Mouse (Mus musculus) limb, embryonic 11.5 days (tissue): ENCODE measurements around the gene 4930579G24Rik. TPM values are rescaled to one million over a fixed set of nuclear protein-coding genes. Genes with fewer than 3 reads are reported as not detected.
A peak's percentile ranks its signal among the peaks of the same experiment; 100 is the strongest.

Experiments
- ATAC-seq: fragments of 200-750 bp; cut with Nextera tagmentation; 2 replicates; pipeline ENCODE4 v1.8.0; 2017; ENCODE audit warnings: low read depth; ENCODE audit not compliant: insufficient number of reproducible peaks, low FRiP score, low TSS enrichment
- DNase-seq: peaks from one replicate; pipeline ENCODE4 v3.0.0-alpha.2; 2015; ENCODE audit warnings: low spot score
- H3K27ac ChIP-seq: fragments of 300-500 bp; sonication (generic); replicated peaks from 2 replicates; pipeline ENCODE4 v1.5.1; 2014; ENCODE audit warnings: low read depth, mild to moderate bottlenecking, low read length
- H3K27me3 ChIP-seq: fragments of 300-500 bp; sonication (generic); 2 replicates; pipeline ENCODE4 v1.6.1; 2014; ENCODE audit warnings: mild to moderate bottlenecking, low read length, mixed read lengths; ENCODE audit not compliant: control insufficient read depth, insufficient read depth
- H3K36me3 ChIP-seq: fragments of 300-500 bp; sonication (generic); 2 replicates; pipeline ENCODE4 v1.6.1; 2014; ENCODE audit warnings: mild to moderate bottlenecking, low read length, moderate library complexity, mixed read lengths; ENCODE audit not compliant: control insufficient read depth, insufficient read depth
- H3K4me1 ChIP-seq: fragments of 300-500 bp; sonication (generic); 2 replicates; pipeline ENCODE4 v1.6.1; 2014; ENCODE audit warnings: low read length, mixed read lengths; ENCODE audit not compliant: control insufficient read depth, insufficient read depth
- H3K4me2 ChIP-seq: fragments of 300-500 bp; sonication (generic); 2 replicates; pipeline ENCODE4 v1.6.1; 2014; ENCODE audit warnings: low read depth, mild to moderate bottlenecking, moderate library complexity; ENCODE audit not compliant: severe bottlenecking
- H3K4me3 ChIP-seq: fragments of 300-500 bp; sonication (generic); 2 replicates; pipeline ENCODE4 v1.5.1; 2014; ENCODE audit warnings: low read depth, low read length
- H3K9ac ChIP-seq: fragments of 300-500 bp; sonication (generic); 2 replicates; pipeline ENCODE4 v1.6.1; 2014; ENCODE audit warnings: mild to moderate bottlenecking, low read length
- H3K9me3 ChIP-seq: fragments of 300-500 bp; sonication (generic); 2 replicates; pipeline ENCODE4 v1.6.1; 2016; ENCODE audit warnings: low read length; ENCODE audit not compliant: control insufficient read depth
- WGBS: fragments of 180-500 bp; shearing (Covaris S2); extraction: QIAGEN DNeasy Blood & Tissue Kit; methylation state at CpG from one replicate; pipeline ENCODE4 v1.1.7; 2014; 5-methylcytosine and 5-hydroxymethylcytosine counted together
- polyA plus RNA-seq: library from polyadenylated mRNA; unstranded; fragments of >200 nt; fragmentation: Nextera tagmentation; extraction: Ambion mirVana; gene quantifications from 2 replicates; pipeline ENCODE4 v1.2.1, GENCODE M21; 2014

4930579G24Rik gene
- polyA plus RNA-seq: 36.9 and 38.9 TPM in 2 replicates

DNA sequence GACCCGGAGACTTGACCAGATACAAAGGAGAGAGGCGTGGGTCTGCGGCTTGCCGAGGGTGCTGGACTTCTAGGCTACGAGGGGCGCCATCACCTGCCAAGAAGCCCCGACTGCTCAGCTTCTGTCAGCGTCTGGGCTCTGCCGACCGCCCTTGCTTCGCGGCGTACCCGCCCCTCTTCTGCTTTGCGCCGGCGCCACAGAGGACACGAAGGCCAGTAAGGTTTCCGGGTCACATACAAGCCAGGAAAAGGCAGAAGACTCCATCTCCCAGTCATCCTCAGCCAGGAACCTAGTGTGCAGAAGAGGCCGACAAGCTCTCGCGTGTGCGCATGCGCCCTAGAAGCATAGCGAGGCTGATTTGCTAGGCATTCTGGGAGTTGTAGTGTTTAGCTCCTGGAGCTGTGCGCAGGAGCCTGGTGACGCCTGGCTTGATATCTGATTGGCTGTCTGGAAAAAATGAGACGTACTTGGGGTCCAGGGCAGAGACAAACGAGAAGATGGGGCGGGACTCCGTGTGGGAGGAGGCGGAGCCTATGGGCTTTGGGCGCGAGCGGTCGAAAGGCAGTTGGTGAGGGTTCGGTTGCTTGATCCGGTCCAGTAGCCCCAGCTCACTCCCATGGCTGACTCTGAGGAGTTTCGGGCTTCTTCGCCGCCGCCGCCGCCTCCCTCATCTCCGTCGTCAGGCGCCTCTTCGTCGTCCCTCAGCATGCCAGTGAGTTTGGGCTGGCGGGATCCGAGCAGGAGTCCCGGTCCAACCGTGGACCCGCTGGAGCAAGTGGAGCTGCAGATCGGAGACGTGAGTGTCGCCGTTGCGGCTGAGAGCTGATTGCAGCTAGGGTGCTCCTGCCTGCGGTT, at the start of gene 4930579G24Rik:
TSS of gene 4930579G24Rik (plus strand) at position 519 of the 855 bp plus-strand sequence.
- DNase-seq (peak; percentile 94), ATAC-seq (peak; percentile 99)
- no peaks in the 10 kb centered on the region for H3K9me3 ChIP-seq
- H3K4me2 ChIP-seq: peak within 1 kb of the TSS; percentile 77
- WGBS: under 1% methylated on average over 60 of the region's 60 CpGs
- peak within 1 kb of the TSS; percentile 16; the same call in 1 of the 2 replicates for H3K27ac ChIP-seq
- peak within 1 kb of the TSS; percentile 67 for H3K4me3 ChIP-seq
- H3K9ac ChIP-seq: peak within 1 kb of the TSS; percentile 73
- no peaks in the 10 kb centered on the region for H3K27me3 ChIP-seq
- peaks cover 14% of the 10 kb centered on the region; the same call in 1 of the 2 replicates for H3K36me3 ChIP-seq
- H3K4me1 ChIP-seq: no peaks in the 10 kb centered on the region

DNA sequence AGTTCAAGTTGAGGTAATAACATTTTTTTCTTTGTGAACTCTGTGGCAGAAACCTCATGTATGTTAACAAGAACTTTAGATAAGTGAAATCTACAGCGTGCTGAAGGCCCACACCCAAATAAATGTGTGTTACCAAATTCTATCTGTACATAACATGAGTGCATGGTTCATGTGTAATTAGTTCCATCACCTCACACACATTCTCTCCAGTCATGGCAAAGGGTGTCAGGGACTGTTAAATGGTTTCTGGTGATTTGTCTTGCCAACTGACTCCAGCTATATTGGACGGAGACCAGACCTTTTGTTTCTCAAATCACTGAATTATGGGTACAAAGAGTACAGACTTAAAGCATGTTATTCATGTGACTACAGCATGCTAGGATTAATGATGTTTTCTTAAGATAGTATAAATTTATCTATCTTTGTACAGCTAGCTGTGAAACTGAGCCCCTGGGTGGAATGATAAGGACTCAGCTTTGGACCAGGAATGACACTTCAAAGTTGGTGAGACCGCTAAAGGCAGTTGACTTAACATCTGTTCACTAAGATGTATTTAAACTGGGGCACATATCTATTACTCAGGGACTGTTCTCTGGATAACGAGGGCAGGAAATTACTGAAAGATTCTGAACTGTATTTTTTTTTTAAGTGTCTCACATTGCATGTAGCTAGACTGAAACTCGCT, 48.8 kb upstream of the 4930579G24Rik start:
- no peak for DNase-seq

DNA sequence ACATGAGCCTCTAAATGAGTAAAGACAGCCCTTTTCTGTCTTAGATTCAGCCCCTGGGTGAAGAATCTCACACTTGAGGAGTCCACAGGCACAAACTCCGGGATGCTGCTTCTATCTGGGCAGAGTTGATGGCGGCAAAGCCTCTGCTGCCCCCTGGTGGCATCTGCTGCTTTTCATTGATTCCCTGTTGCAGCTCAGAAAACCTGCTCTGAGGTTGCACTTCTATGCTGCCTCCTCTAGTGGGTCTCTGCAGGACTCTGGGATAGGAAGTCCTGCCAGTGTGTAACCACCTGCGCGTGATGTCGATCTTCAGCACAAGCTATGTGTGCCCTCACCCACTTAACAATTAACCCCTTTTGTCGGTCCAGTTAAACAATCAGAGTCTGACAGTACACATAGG, 42.1 kb upstream of the 4930579G24Rik start:
- Histone ChIP-seq H3K27me3 (no peaks in the 10 kb centered on the region), H3K36me3 (no peaks in the 10 kb centered on the region), H3K9ac (no peak overlapping the region), H3K4me1 (no peaks in the 10 kb centered on the region), H3K27ac (no peak overlapping the region), H3K4me2 (no peak overlapping the region), H3K9me3 (no peaks in the 10 kb centered on the region), H3K4me3 (no peak overlapping the region)
- 8% methylated on average over 6 of the region's 6 CpGs for whole genome bisulfite sequencing
- DNase-seq (peak; percentile 96), ATAC-seq (peak; percentile 74)

More for the DNA sequence above, 48.8 kb upstream of the 4930579G24Rik start:
- Histone ChIP-seq H3K9me3 (no peaks in the 10 kb centered on the region), H3K4me1 (0 out of 2 replicates have a peak, but pooled peaks cover 3% of the 10 kb centered on the region), H3K4me2 (no peak overlapping the region), H3K27me3 (no peaks in the 10 kb centered on the region), H3K4me3 (no peak overlapping the region), H3K36me3 (no peaks in the 10 kb centered on the region), H3K9ac (no peak overlapping the region), H3K27ac (no peak overlapping the region)
- 77% methylated on average over 5 of the region's 5 CpGs for WGBS
- no peak for ATAC-seq

DNA sequence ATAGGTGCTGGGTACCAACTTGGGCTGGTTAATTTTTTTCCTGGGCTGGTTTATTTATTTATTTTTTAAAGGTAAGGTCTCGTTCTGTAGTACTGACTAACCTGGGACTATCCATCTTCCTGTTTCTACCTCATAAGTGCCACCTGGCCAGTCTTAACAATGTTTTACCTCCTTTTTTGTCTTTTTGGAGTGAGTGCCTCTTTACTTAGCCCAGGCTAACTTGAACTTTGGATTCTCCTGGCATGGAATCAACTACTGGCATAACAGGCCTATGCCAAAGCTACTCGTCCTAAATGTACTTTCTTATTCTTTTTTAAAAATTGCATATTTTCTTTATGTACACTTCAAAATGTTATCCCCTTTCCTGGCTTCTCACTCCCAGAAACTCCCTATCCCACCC, 39.2 kb upstream of the 4930579G24Rik start:
- no peaks in the 10 kb centered on the region for H3K9me3 ChIP-seq

DNA sequence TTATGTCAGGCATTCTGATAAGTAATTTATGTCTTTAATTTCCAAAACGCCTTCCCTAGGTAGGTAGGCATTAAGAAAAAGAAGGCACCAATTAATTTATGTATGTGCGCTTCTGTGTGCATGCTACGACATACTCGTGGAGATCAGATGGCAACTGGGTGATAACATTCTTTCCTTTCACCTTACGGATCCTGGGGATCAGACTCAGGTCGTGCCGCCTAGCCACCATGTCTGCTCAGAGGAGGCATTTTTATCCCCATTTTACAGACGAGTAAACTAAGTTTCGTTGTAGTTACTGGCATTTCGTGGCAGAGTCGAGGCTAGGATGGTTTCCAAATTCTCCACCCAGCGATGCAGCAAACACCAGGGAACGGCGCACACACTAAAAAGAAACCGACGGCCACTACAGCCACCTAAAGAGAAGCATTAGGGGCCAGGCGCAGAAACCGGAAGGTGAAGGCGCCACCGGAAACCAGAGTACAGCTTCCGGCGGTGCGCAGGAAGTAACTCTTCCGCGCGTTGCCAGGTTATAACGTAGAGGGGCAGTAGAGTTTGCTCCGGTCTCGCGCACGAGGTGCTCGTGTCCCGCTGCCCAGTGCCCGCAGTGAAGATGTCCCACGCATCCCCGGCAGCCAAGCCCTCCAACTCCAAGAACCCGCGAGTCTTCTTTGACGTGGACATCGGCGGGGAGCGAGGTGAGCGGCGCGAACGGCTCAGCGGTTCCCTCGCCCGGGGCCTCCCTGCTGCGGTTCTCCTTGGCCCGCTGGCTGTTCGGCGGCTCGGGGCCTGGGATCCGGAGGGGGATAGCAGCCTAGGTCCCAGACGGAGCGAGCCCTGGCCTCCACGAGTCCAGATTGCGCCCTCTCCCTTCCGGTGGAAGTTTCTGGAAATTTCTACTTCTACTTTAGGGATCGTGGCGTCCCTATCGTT, 37.8 kb upstream of the 4930579G24Rik start, which contains the start of gene Ppid:
TSS of gene Ppid (plus strand) at position 480 of the 930 bp plus-strand sequence.
- peak; percentile 83 for ATAC-seq
- 0 out of 2 replicates have a peak, but pooled peaks cover 3% of the 10 kb centered on the region for H3K4me1 ChIP-seq
- H3K4me2 ChIP-seq: peak within 1 kb of the TSS; percentile 63
- peak within 1 kb of the TSS; percentile 58 for H3K4me3 ChIP-seq
- H3K9ac ChIP-seq: peak within 1 kb of the TSS; percentile 68
- H3K27ac ChIP-seq: peak within 1 kb of the TSS; percentile 67
- no peaks in the 10 kb centered on the region for H3K9me3 ChIP-seq
- WGBS: 2% methylated on average over 63 of the region's 63 CpGs
- peaks cover 5% of the 10 kb centered on the region; the same call in 1 of the 2 replicates for H3K36me3 ChIP-seq
- no peaks in the 10 kb centered on the region for H3K27me3 ChIP-seq
- DNase-seq: peak; percentile 89

More for the DNA sequence above, 39.2 kb upstream of the 4930579G24Rik start:
- DNase-seq (no peak), ATAC-seq (no peak)
- no peak overlapping the region for H3K9ac ChIP-seq
- no peak overlapping the region for H3K4me3 ChIP-seq
- H3K27me3 ChIP-seq: no peaks in the 10 kb centered on the region
- 0 out of 2 replicates have a peak, but pooled peaks cover 3% of the 10 kb centered on the region for H3K4me1 ChIP-seq
- 83% methylated on average over 2 of the region's 2 CpGs for WGBS
- H3K4me2 ChIP-seq: no peak overlapping the region
- no peak overlapping the region for H3K27ac ChIP-seq
- peaks cover 3% of the 10 kb centered on the region; the same call in 1 of the 2 replicates for H3K36me3 ChIP-seq

DNA sequence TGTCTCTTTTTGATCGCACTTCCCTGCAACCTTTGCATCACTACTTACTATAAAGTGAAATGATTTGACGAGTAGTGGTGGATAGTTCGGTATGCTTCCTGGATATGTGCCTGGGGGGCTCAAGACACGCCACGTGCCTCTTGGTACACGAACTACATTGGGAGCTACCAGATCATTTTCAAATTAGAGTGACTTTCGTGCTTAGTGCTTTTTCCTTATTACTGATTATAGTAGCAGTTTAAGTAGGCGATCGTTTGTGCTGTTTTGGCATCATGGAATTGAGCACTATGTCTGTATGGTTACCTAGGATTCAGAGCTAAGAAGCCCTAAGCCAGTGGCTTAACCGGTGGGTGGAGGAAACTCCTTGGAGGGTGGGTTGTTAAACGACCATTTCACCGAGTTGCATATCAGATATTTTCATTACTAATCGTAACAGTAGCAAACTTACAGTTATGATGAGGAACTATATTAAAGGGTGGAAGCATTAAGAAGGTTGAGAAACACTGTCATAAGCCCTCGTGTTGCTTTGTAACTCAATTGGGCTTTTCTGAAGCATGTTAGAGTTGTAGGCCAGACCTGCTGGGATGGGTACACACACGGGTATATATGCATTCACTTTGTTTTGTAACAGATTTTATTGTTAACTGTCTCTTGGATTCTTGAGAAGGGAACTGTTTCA, 36.9 kb upstream of the 4930579G24Rik start:
- H3K4me2 ChIP-seq: peak overlapping the region; percentile 63
- 6% methylated on average over 15 of the region's 15 CpGs for WGBS
- H3K27ac ChIP-seq: peak overlapping the region; percentile 67; the same call in 1 of the 2 replicates
- peak overlapping the region; percentile 68 for H3K9ac ChIP-seq
- peak overlapping the region; percentile 58 for H3K4me3 ChIP-seq
- H3K4me1 ChIP-seq: 0 out of 2 replicates have a peak, but pooled peaks cover 3% of the 10 kb centered on the region
- H3K9me3 ChIP-seq: no peaks in the 10 kb centered on the region
- H3K36me3 ChIP-seq: peaks cover 7% of the 10 kb centered on the region; the same call in 1 of the 2 replicates
- ATAC-seq: no peak
- DNase-seq: no peak
- no peaks in the 10 kb centered on the region for H3K27me3 ChIP-seq

DNA sequence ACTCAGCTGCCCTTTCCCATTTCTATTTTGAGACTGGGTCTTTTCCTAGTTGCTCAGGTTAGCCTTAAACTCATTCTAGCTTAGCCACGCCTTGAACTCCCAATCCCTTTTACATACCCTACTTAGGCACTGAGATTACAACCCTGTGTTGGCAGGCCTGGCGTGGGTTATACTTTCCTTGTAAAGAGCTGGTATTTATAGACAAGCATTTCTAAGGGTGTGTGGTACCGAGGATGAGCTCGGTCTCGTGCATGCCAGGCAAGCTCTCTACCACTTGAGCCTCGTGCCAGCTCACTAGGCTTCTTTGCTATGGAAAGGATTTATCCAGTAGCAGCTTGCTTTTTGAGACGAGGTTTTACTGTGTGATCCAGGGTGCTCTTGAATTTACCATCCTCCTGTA, 33.4 kb upstream of the 4930579G24Rik start:
- Histone ChIP-seq H3K36me3 (peaks cover 13% of the 10 kb centered on the region; the same call in 1 of the 2 replicates), H3K9me3 (no peaks in the 10 kb centered on the region), H3K9ac (no peak overlapping the region), H3K4me3 (no peak overlapping the region), H3K4me2 (no peak overlapping the region), H3K27me3 (no peaks in the 10 kb centered on the region), H3K27ac (no peak overlapping the region), H3K4me1 (0 out of 2 replicates have a peak, but pooled peaks cover 3% of the 10 kb centered on the region)
- DNase-seq: no peak
- ATAC-seq: no peak
- 95% methylated on average over 7 of the region's 7 CpGs for WGBS
